Mouse (Mus musculus) right cerebral cortex, postnatal 36 days (tissue): Measurements from ENCODE around the gene Dgkz.

ENCODE experiments used
- DNase-seq, 2 experiments: peaks; one replicate each; pipeline ENCODE4 v3.0.0; 2022; ENCODE audit warnings: low spot score in 2 of 2, mixed read lengths in 1 of 2

Gene Dgkz

DNA sequence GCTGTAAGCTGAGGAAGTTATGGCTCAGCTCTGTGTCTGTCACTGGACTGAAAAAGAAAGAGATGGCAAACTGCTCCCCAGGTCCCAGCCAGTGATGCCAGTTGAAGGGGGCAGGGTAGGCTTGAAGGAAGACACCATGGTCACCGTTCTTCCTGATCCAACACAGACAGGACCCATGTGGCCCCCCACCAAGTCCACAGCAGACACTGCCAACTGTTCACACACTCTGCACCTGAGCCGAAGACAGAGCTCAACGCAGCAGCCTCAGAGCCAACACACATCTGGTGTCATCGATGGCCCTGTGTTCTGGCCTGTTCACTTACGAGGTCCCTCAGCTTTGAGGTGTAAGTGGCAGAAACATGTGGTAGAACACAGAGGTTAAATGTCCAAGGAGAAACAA, 15.2 kb downstream of the Dgkz start:
- no peak for DNase-seq

GRCm38 (mm10) chr2:91959544-91960410, 15.9 kb downstream of the Dgkz start:
- no peak for DNase-seq

GRCm38 (mm10) chr2:91958701-91959457, 16.8 kb downstream of the Dgkz start:
- no peak for DNase-seq

- DNase-seq = no peak
These were observed 17.6 kb downstream of the Dgkz start for GRCm38 (mm10) chr2:91958049-91958448.

GRCm38 (mm10) chr2:91957096-91957495, 18.6 kb downstream of the Dgkz start:
- DNase-seq = peak; percentile 91 to 94

- no peak for DNase-seq
These were observed 19.8 kb downstream of the Dgkz start for GRCm38 (mm10) chr2:91955875-91956274.

DNA sequence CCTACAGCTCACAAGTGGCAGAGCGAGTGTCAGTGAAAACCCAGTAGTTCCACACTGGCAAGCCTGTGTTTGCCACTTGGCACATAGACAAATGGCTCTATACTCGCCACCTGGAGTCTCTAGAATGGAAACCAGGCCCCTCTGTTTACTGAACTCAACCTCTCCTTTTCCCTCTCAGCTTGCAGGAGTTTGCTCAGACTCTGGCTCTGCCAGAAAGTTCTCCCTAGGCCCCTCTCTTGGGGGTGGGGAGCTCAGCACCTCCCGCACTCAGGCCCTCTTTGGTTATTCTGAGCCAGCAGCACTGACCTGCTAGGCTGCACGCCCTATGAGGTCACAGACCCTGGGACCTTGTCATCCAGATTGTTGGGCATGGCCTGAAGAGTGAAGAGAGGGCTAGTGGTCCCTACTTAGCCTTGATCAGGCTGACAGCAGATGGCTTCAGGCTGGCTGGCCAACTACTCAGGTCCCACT, 20.5 kb downstream of the Dgkz start:
- no peak for DNase-seq

DNA sequence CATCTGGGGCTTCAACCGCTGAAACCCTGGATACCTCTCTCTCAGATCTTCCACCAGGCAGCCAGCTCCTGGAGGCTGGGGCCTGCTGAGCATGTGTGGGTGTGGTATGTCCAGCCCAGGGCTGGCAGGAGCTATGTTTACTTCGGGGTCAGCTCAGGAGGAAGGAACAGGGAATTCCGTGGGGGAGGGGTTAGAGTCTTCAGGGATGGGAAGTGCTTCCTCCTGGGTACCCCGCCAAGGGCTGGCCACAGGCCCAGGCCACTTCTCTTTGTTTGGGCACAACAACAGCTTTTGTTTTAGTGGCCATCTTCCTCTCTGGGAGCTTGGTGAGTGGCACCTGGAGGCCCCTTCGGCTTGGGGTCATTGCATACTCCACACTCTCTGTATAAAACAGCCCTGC, 21.8 kb downstream of the Dgkz start:
- no peak for DNase-seq

GRCm38 (mm10) chr2:91950275-91951085, 25.2 kb downstream of the Dgkz start:
- DNase-seq = no peak

- DNase-seq = no peak
These were observed 26.0 kb downstream of the Dgkz start for GRCm38 (mm10) chr2:91949411-91950274.

GRCm38 (mm10) chr2:91948792-91949241, 26.8 kb downstream of the Dgkz start:
- no peak for DNase-seq

DNA sequence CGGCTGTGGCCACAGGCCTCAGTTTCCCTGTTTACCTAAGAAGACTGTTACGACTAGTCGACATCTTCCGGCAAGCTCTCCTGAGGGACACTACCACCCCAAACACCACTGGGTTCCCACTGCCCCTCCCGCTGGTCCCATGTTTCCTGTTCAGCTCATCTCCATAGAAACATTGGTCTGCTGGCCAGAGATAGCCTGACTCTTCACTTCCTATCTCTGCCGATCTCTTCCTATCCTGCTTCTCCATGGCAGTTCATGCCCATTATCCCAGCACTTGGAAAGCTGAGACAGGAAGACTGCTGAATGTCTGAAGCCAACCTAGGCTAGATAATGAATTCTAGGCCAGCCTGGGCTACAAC, 27.5 kb downstream of the Dgkz start:
- no peak for DNase-seq

GRCm38 (mm10) chr2:91947397-91948150, 28.1 kb downstream of the Dgkz start:
- no peak for DNase-seq

DNA sequence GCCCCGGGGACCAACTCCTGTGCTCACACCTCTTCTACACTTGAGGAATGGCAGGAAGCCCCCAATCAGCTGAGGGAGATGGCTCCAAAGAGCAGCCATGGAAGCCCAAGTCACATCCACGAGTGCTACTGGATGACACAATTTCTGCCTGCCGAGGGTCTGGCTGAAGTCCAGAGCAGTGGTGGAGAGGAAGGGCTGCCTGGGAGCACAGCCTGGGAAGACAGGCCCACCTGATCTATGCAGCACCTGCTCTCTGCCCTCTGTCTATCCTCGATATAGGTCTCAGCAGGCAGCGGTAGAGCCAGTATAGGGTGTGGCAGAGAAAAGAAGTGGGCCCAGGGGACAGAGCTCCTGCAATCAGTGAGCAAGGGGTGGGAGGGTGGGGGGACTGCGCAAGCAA, 28.8 kb downstream of the Dgkz start:
- no peak for DNase-seq

DNA sequence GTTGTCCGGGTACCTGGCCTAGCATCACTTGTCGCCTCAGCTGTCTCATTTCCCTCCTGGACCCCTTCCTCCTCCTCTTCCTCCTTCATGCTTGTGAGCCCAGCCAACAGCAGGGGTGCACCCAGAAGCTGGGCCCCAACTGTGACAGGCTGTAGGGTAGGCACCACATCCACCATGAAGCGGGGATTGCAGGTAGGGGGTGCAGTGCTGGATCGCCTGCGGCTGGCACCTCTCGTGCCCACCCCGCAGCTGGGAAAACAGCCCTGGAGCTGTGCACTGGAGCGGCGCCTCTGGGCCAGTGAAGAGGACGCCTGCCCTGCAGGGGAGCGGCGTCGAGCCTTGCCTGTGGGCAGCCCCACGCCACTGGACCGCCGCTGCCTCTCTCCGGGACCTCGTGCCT, 30.2 kb downstream of the Dgkz start, which contains the start of gene Gm9821:
Gene Gm9821, plus strand, starts transcription at position 221 of the 400 bp plus-strand sequence.
- no peak for DNase-seq

GRCm38 (mm10) chr2:91944170-91944950, 31.3 kb downstream of the Dgkz start:
- peak in 1 of 2 experiments; percentile 73 for DNase-seq

DNA sequence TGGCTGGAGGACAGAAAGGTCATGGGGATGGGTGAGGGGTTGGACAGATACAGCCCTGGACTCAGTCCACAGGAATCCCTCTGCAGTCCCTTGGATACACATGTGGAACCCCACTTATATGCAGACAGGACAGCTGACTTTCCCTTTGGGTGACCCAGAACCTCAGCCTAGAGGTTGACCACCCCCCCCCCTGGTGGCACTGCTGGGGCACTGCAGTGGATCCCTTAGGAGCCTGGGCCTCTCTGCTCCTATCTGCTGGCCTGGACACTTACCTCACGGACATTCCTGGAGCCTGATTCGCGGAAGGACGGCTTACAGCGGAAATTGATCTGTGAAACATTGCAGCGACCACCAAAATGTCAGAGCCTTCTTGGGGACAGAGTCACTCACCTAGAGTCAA, 33.3 kb downstream of the Dgkz start:
- no peak for DNase-seq

- no peak for DNase-seq
These were observed 36.2 kb downstream of the Dgkz start for GRCm38 (mm10) chr2:91939303-91939935.

- peak in 1 of 2 experiments; percentile 81 for DNase-seq
These were observed 39.5 kb downstream of the Dgkz start for GRCm38 (mm10) chr2:91936154-91936553.
